Mouse (Mus musculus) telencephalon, adult 2 months (tissue): ENCODE measurements around the gene Hexa.

ENCODE experiments used
- DNase-seq: peaks from one replicate; pipeline ENCODE4 v3.0.0-alpha.2; 2011; ENCODE audit warnings: low read depth, low spot score

The Hexa gene

GRCm38 (mm10) chr9:59552610-59553009 lies 13.3 kb downstream of the Hexa start:
- no peak for DNase-seq

GRCm38 (mm10) chr9:59553719-59554118 lies 14.4 kb downstream of the Hexa start:
- no peak for DNase-seq

DNA sequence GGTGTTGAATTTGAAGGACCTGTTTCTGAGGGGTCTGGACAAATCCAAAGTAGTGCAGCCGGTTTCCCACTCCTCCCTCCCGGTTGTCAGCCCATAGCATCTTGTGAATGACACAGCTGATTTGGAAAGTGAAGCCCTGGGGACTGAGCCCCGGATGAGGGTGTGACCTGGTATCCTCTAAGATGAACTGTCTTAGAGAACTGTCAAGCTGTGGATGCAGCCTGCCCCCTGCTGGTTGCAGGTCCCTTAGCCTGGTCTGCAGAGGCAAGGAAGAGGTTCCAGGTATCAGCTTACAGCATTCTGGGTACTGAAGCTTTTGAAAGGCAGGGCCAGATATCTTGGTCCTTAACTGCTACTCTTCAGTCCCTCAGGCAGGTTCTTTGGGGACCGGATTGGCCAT lies 26.3 kb downstream of the Hexa start:
- no peak for DNase-seq

GRCm38 (mm10) chr9:59567111-59567510 lies 27.8 kb downstream of the Hexa start:
- no peak for DNase-seq

DNA sequence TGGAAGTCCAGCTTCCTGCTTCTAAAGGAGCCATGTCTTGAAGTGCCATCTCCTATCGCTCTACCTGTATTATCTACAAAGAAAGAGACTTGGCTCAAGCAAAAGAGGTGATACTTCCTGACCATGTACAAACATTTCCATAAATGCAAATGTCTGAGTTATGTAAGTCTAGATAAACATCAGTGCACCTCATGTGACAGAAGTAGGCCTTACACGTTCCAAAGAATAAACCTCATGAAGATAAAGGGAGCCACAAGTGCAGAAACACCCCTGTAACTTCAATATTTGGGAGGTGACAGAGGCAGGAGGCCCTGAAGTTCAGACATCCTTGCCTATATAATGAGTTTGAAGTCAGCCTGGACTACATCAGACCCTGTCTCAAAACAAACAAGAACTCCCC lies 32.5 kb downstream of the Hexa start:
- DNase-seq, result no peak

DNA sequence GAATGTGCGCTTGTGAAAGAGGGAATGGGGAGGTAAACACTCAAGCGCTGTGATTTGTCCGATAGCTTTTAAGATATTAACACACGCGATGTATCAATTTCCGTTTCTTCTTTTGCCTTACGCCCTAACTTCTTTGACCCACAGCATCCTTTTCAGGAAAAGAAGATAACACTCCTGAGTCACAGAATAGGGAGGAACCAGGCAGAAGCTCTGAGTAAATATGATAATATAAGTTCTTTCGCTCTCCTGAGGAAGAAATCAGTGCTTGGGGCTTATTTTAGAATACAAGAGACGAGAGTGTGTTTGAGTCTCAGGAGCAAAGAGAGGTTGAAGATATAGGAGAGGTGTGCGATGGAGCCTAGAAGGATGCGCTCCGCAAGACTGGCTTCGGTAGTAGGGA lies 38.1 kb downstream of the Hexa start:
- DNase-seq, result no peak

GRCm38 (mm10) chr9:59577844-59578504 lies 38.6 kb downstream of the Hexa start, which contains the start of gene Celf6:
Gene Celf6 (plus strand): TSS chr9:59577917.
- DNase-seq, result peak; percentile 95

DNA sequence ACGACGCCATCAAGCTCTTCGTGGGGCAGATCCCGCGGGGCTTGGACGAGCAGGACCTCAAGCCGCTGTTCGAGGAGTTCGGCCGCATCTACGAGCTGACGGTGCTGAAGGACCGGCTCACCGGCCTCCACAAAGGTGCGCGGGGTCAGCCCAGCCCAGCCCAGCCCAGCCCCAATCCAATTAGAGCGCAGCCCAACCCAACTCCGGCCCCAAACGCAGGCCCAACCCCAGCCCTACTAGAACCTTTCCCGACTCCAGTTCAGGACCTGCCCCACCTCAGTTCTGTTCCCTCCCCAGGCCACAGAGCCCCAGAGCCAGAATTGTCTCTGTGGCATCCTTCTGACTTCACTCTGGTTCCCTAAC lies 39.1 kb downstream of the Hexa start:
- no peak for DNase-seq

DNA sequence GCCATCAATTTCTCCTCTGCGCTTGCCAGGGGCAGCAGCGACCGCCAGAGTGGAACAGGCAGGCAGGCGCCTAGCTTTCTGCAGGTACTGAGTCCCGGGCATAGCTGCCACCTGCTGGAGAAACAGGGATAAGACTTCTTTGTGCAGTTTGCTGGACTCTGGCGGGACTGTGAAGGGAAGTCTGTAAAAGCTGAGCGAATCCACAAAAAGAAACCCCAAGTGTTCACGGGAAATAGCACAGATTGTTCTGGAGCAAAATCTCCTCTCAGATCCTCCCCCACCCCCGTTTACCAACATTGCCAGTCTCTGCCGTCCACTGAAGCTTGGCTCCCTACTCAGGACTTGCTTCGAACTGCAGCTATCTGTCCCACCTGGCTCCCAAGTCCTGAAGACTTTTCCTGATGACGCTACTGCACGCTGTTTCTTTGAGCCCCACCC lies 45.5 kb downstream of the Hexa start:
- DNase-seq, result peak; percentile 75

DNA sequence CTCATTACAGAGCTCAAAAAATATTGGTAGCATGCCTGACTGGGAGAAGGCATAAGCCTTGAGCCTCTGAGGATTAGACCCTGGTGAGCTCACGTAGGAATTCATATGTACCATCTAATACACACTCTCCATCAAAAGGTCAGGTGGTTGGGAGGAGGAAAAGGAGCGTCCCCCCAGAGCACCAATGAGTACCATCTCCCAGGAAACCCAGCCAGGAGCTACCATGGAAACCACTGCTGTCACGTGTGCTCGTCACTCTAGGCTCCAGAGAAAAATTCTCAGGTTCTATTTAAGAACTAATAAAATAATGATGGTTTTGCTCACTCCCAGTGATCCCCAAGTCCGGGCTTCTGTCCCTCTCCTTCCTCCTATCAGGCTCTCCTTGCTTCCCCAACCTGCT lies 48.9 kb downstream of the Hexa start:
- peak; percentile 66 for DNase-seq

GRCm38 (mm10) chr9:59588710-59589671 lies 49.7 kb downstream of the Hexa start:
- peak; percentile 95 for DNase-seq

GRCm38 (mm10) chr9:59589703-59590439 lies 50.5 kb downstream of the Hexa start:
- DNase-seq, result peak; percentile 81

GRCm38 (mm10) chr9:59601661-59602060 lies 62.3 kb downstream of the Hexa start:
- DNase-seq, result no peak

GRCm38 (mm10) chr9:59605967-59606366 lies 66.6 kb downstream of the Hexa start:
- no peak for DNase-seq

- DNase-seq, result no peak
Measured at GRCm38 (mm10) chr9:59610950-59611349, 71.6 kb downstream of the Hexa start.
